Mouse (Mus musculus): ENCODE data around the gene Pigr. TPM values are rescaled to one million over a fixed set of nuclear protein-coding genes. Genes with fewer than 3 reads are reported as not detected.
A peak's percentile ranks its signal among the peaks of the same experiment; 100 is the strongest.

Gene Pigr
- polyA plus RNA-seq, 1 experiment = 0.32 TPM

DNA sequence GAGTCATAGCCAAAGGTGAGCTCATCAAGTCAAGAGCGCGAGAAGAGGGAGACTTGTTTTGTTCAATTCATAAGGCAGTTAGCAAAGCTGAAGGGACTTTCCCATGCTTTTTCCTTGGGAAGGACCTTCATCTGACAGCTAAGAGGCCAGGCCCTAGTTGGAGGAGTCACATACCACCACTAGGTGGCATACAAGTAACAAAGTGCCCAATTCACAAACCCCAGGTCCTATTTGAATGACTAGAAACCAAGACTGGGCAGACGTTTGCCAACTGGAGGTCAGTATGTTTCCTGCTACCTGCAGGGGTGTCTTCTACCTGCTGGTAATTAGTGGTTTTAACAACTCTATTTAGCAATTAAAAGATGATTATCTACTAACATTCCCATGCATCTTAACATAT lies 48.7 kb downstream of the Pigr start:
- no peaks in the 10 kb centered on the region for H3K27me3 ChIP-seq (ENCODE audit: control insufficient read depth, insufficient read depth, low read length)
- DNase-seq (ENCODE audit: low read depth in 1 of 2, low spot score in 2 of 2) = peak in 1 of 2 experiments; percentile 28
- H3K36me3 ChIP-seq (ENCODE audit: control insufficient read depth, insufficient read depth, low read length) = peaks cover 33% of the 10 kb centered on the region
- H3K27ac ChIP-seq (ENCODE audit: insufficient read depth, low read length) = no peak overlapping the region
- H3K4me1 ChIP-seq (ENCODE audit: control insufficient read depth, insufficient read depth, insufficient read length) = peaks cover 21% of the 10 kb centered on the region
- H3K4me3 ChIP-seq (ENCODE audit: extremely low read depth, insufficient read depth, insufficient read length) = no peak overlapping the region
- 51% methylated on average over 3 of the region's 3 CpGs for WGBS
- TF ChIP-seq CTCF (IDR thresholded peaks at IDR 0.05; ENCODE audit: extremely low read depth, insufficient read depth, insufficient read length, insufficient replicate concordance) = no peak; the same call in 1 of the 2 replicates
- no peak for TF ChIP-seq POLR2A (IDR thresholded peaks at IDR 0.05; ENCODE audit: low read depth, low read length)

DNA sequence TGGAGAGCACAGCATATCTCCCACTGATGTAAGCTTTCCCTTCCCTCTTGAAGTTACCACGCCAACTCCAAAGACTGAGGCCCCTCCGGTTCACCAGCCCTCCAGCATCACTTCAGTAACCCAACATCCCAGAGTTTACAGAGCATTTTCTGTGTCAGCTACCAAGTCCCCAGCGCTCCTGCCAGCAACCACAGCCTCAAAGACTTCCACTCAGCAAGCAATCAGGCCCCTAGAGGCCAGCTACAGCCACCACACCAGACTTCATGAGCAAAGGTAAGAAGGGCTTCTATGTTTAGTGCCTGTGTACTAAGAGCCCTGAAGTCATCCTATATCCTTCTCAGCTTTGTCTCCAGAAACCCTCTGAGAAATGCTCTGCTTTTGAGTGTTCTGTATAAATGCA lies 49.4 kb downstream of the Pigr start:
- Histone ChIP-seq H3K27ac (ENCODE audit: insufficient read depth, low read length) (no peak overlapping the region), H3K27me3 (ENCODE audit: control insufficient read depth, insufficient read depth, low read length) (no peaks in the 10 kb centered on the region), H3K4me1 (ENCODE audit: control insufficient read depth, insufficient read depth, insufficient read length) (peaks cover 17% of the 10 kb centered on the region), H3K4me3 (ENCODE audit: extremely low read depth, insufficient read depth, insufficient read length) (no peak overlapping the region), H3K36me3 (ENCODE audit: control insufficient read depth, insufficient read depth, low read length) (peaks cover 37% of the 10 kb centered on the region)
- TF ChIP-seq POLR2A (IDR thresholded peaks at IDR 0.05; ENCODE audit: low read depth, low read length) (no peak), CTCF (IDR thresholded peaks at IDR 0.05; ENCODE audit: extremely low read depth, insufficient read depth, insufficient read length, insufficient replicate concordance) (no peak)
- WGBS = 65% methylated on average over 3 of the region's 3 CpGs
- DNase-seq (ENCODE audit: low read depth in 1 of 2, low spot score in 2 of 2) = no peak

DNA sequence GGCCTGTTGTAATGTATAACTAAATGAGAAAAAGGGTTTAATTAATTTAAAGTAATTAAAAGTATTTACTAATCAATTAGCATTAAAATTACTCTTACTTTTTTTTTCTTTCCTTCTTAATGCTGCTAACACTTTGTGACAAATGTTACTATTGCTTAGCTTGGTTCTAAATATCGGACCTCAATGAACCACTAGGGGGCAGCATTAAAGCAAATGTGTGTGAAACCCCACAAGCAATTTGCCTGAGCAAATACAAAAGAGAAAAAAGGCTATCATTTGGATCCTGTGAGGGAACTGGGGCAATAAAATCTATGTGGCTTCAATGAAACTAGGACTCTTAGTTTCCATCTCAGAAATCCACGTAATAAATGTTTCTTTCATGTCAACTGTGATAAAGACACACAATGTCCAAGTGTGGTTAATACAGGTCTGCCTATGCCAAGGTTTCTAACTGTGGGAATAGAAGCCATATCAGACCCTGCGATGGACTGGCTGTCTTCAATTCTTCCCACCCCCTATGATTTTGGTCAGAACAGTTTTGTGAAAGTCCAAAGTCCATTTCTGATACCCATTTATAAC lies 50.5 kb downstream of the Pigr start:
- Histone ChIP-seq H3K27ac (ENCODE audit: insufficient read depth, low read length) (no peak overlapping the region), H3K36me3 (ENCODE audit: control insufficient read depth, insufficient read depth, low read length) (peaks cover 40% of the 10 kb centered on the region), H3K4me3 (ENCODE audit: extremely low read depth, insufficient read depth, insufficient read length) (no peak overlapping the region), H3K4me1 (ENCODE audit: control insufficient read depth, insufficient read depth, insufficient read length) (peaks cover 11% of the 10 kb centered on the region), H3K27me3 (ENCODE audit: control insufficient read depth, insufficient read depth, low read length) (no peaks in the 10 kb centered on the region)
- WGBS = 20% methylated on average over 3 of the region's 3 CpGs
- peak; percentile 30 to 60 for DNase-seq (ENCODE audit: low read depth in 1 of 2, low spot score in 2 of 2)
- TF ChIP-seq CTCF (IDR thresholded peaks at IDR 0.05; ENCODE audit: extremely low read depth, insufficient read depth, insufficient read length, insufficient replicate concordance) (no peak), POLR2A (IDR thresholded peaks at IDR 0.05; ENCODE audit: low read depth, low read length) (no peak)

DNA sequence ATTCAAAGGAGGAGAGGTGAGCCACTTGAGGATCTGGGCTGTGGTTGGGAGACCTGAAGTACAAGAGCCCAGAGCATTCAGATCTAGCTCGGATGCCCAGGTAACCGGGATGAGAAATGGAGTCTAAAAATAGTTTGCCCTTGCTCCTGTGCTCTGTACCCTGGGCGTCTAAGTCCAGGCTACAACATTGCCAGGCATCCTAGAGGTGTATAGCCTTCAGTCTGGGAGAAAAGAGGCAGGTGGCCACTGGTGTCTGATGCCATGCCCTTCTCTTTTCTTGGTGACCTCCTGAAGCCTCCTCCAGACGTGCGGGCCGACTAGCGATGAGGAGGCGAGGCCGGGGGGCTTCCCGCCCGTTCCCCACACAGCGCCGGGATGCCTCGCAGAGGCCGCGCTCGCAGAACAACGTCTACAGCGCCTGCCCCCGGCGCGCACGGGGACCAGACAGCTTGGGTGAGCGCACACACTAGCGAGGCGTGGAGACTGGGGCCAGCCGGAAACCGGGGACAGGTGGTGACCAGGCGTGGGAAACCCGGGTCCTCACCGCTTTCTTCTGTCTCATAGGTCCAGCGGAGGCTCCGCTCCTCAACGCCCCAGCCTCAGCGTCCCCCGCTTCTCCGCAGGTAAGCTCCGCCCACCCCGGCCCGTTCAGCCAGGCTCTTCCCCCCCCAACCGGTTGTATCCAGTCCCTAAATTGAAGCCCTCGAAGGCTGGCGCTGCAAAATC lies 51.6 kb downstream of the Pigr start:
- peaks cover 10% of the 10 kb centered on the region for H3K4me1 ChIP-seq (ENCODE audit: control insufficient read depth, insufficient read depth, insufficient read length)
- H3K36me3 ChIP-seq (ENCODE audit: control insufficient read depth, insufficient read depth, low read length) = peaks cover 42% of the 10 kb centered on the region
- no peak overlapping the region for H3K4me3 ChIP-seq (ENCODE audit: extremely low read depth, insufficient read depth, insufficient read length)
- no peaks in the 10 kb centered on the region for H3K27me3 ChIP-seq (ENCODE audit: control insufficient read depth, insufficient read depth, low read length)
- WGBS = 6% methylated on average over 43 of the region's 43 CpGs
- peak overlapping the region; percentile 5; the same call in 1 of the 2 replicates for H3K27ac ChIP-seq (ENCODE audit: insufficient read depth, low read length)
- TF ChIP-seq POLR2A (IDR thresholded peaks at IDR 0.05; ENCODE audit: low read depth, low read length) (no peak), CTCF (IDR thresholded peaks at IDR 0.05; ENCODE audit: extremely low read depth, insufficient read depth, insufficient read length, insufficient replicate concordance) (no peak)
- DNase-seq (ENCODE audit: low read depth in 1 of 2, low spot score in 2 of 2) = peak in 1 of 2 experiments; percentile 32

DNA sequence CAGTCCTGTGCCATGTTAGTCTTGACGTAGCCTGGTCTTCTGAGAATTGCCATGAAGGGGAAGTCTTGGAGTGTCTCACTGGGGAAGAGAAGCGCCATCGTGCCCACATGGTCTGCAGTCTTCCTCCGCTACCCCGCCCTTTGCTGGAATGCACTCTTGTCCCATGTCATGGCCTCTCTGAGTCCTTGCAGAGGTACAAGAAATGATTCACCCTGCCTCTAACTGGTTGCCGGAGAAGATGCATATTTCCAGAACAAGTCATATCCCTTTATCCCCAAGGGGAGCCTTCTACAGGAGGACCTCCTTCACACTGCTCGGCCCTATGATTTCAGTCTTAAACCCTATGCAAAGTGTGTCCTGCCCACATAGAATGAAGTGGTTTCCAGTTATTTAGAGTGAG lies 53.4 kb downstream of the Pigr start:
- no peak for DNase-seq (ENCODE audit: low read depth in 1 of 2, low spot score in 2 of 2)
- Histone ChIP-seq H3K27me3 (ENCODE audit: control insufficient read depth, insufficient read depth, low read length) (no peaks in the 10 kb centered on the region), H3K4me3 (ENCODE audit: extremely low read depth, insufficient read depth, insufficient read length) (no peak overlapping the region), H3K36me3 (ENCODE audit: control insufficient read depth, insufficient read depth, low read length) (peaks cover 37% of the 10 kb centered on the region), H3K27ac (ENCODE audit: insufficient read depth, low read length) (no peak overlapping the region), H3K4me1 (ENCODE audit: control insufficient read depth, insufficient read depth, insufficient read length) (peaks cover 10% of the 10 kb centered on the region)
- TF ChIP-seq CTCF (IDR thresholded peaks at IDR 0.05; ENCODE audit: extremely low read depth, insufficient read depth, insufficient read length, insufficient replicate concordance) (no peak), POLR2A (IDR thresholded peaks at IDR 0.05; ENCODE audit: low read depth, low read length) (no peak)
- WGBS = 81% methylated on average over 7 of the region's 7 CpGs

DNA sequence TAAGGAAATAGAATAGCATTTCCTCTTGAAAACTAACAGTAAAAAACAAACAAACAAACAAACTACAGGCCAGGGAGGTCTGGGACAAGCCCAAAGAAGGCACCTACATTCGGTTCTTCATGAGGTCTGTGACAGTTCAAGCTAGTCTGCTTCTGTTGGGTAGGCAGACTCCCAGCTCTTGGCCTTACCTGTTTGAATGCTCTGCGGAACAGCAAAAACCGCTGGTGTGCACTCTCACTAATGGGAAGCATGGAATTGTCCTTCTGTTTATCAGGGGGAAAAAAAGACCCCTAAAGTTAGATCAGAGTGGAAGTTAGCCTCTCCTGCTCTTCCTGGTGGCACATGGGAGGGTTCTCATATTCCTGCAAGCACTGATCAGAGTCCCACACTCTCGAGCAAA lies 56.7 kb downstream of the Pigr start:
- WGBS = 89% methylated on average over 4 of the region's 4 CpGs
- H3K27me3 ChIP-seq (ENCODE audit: control insufficient read depth, insufficient read depth, low read length) = no peaks in the 10 kb centered on the region

DNA sequence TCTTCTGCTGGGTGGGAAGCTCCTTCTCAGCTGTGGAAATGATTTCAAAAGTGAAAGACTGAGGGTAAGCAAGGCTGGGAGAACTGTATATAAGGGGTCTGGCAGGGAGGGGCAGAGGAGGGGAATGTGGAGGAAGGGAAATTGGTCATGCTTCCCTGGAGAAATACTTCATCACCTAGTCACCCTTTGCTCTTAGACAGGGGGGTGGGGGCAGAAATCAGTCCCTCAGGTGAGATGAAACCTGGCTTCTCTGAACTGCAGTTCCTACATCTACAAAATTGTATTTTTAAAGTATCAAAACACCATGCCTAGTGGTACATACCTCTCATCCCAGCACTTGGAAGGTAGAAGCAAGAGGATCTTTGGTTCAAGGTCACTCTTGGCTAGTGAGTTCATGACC lies 60.9 kb downstream of the Pigr start, which contains the start of gene Il24:
TSS of gene Il24 (minus strand) at position 101 of the 400 bp plus-strand sequence.
- Histone ChIP-seq H3K4me1 (ENCODE audit: control insufficient read depth, insufficient read depth, insufficient read length) (no peaks in the 10 kb centered on the region), H3K27ac (ENCODE audit: insufficient read depth, low read length) (no peak within 1 kb of the TSS), H3K36me3 (ENCODE audit: control insufficient read depth, insufficient read depth, low read length) (no peaks in the 10 kb centered on the region), H3K4me3 (ENCODE audit: extremely low read depth, insufficient read depth, insufficient read length) (no peak within 1 kb of the TSS), H3K27me3 (ENCODE audit: control insufficient read depth, insufficient read depth, low read length) (no peaks in the 10 kb centered on the region)
- TF ChIP-seq POLR2A (IDR thresholded peaks at IDR 0.05; ENCODE audit: low read depth, low read length) (no peak), CTCF (IDR thresholded peaks at IDR 0.05; ENCODE audit: extremely low read depth, insufficient read depth, insufficient read length, insufficient replicate concordance) (no peak)
- DNase-seq (ENCODE audit: low read depth in 1 of 2, low spot score in 2 of 2) = no peak

More for the DNA sequence above, 56.7 kb downstream of the Pigr start:
- H3K27ac ChIP-seq (ENCODE audit: insufficient read depth, low read length) = no peak overlapping the region
- no peak for DNase-seq (ENCODE audit: low read depth in 1 of 2, low spot score in 2 of 2)
- H3K4me1 ChIP-seq (ENCODE audit: control insufficient read depth, insufficient read depth, insufficient read length) = peaks cover under 1% of the 10 kb centered on the region
- H3K4me3 ChIP-seq (ENCODE audit: extremely low read depth, insufficient read depth, insufficient read length) = no peak overlapping the region
- peaks cover 22% of the 10 kb centered on the region for H3K36me3 ChIP-seq (ENCODE audit: control insufficient read depth, insufficient read depth, low read length)
- TF ChIP-seq CTCF (IDR thresholded peaks at IDR 0.05; ENCODE audit: extremely low read depth, insufficient read depth, insufficient read length, insufficient replicate concordance) = no peak
- TF ChIP-seq POLR2A (IDR thresholded peaks at IDR 0.05; ENCODE audit: low read depth, low read length) = no peak

All from spleen, adult 2 months (tissue).